Mouse (Mus musculus) MEL (cell line): ENCODE measurements around the gene Polk. TPM values are rescaled to one million over a fixed set of nuclear protein-coding genes. Genes with fewer than 3 reads are reported as not detected.

Experiments
- DNase-seq: peaks from one replicate; pipeline ENCODE4 v3.0.0; 2011; ENCODE audit warnings: low read depth, low spot score
- H3K27ac ChIP-seq: 2 replicates; pipeline ENCODE4 v1.5.1; 2012; ENCODE audit warnings: low read depth, mild to moderate bottlenecking, control low read depth, low read length, moderate library complexity; ENCODE audit not compliant: control insufficient read depth
- H3K27me3 ChIP-seq, 2 experiments: fragments of 150-350 bp in 1 of 2; sonication (generic) in 1 of 2; 2 replicates each; pipeline ENCODE4 v1.6.1; 2012; ENCODE audit warnings: low read length in 2 of 2, mild to moderate bottlenecking in 2 of 2, improper control_type of control experiment in 1 of 2, moderate library complexity in 1 of 2; ENCODE audit not compliant: insufficient read depth in 2 of 2, control insufficient read depth in 1 of 2
- H3K36me3 ChIP-seq, 2 experiments: 2 replicates each; pipeline ENCODE4 v1.6.1; 2012 to 2014; ENCODE audit warnings: low read length in 2 of 2, improper control_type of control experiment in 1 of 2, inconsistent platforms in 1 of 2, mild to moderate bottlenecking in 1 of 2; ENCODE audit not compliant: insufficient read depth in 2 of 2, control insufficient read depth in 1 of 2
- H3K4me1 ChIP-seq, 2 experiments: fragments of 150-350 bp in 1 of 2; sonication (generic) in 1 of 2; 2 replicates each; pipeline ENCODE4 v1.6.1; 2012; ENCODE audit warnings: low read length in 2 of 2, improper control_type of control experiment in 1 of 2, mild to moderate bottlenecking in 1 of 2; ENCODE audit not compliant: insufficient read depth in 2 of 2, control insufficient read depth in 1 of 2
- H3K4me3 ChIP-seq, 2 experiments: fragments of 150-350 bp in 1 of 2; sonication (generic) in 1 of 2; 2 replicates each; pipeline ENCODE4 v1.5.1; 2012; ENCODE audit warnings: low read depth in 2 of 2, low read length in 2 of 2, mild to moderate bottlenecking in 2 of 2, moderate library complexity in 2 of 2, control low read depth in 1 of 2, improper control_type of control experiment in 1 of 2; ENCODE audit not compliant: control insufficient read depth in 1 of 2, insufficient read depth in 1 of 2
- H3K79me2 ChIP-seq: 2 replicates; pipeline ENCODE4 v1.6.1; 2012; ENCODE audit warnings: mild to moderate bottlenecking, low read length, moderate library complexity; ENCODE audit not compliant: control insufficient read depth, poor library complexity, insufficient read depth
- H3K9ac ChIP-seq: 2 replicates; pipeline ENCODE4 v1.6.1; 2012; ENCODE audit warnings: low read depth, mild to moderate bottlenecking, control low read depth, low read length, moderate library complexity; ENCODE audit not compliant: control insufficient read depth, poor library complexity, severe bottlenecking
- H3K9me3 ChIP-seq: fragments of 150-350 bp; sonication (generic); replicated peaks from 2 replicates; pipeline ENCODE4 v1.6.1; 2012; ENCODE audit warnings: mild to moderate bottlenecking, low read length, improper control_type of control experiment, moderate library complexity; ENCODE audit not compliant: insufficient read depth
- CHD2 ChIP-seq: IDR thresholded peaks from 2 replicates; pipeline ENCODE4 v1.6.1; 2011; ENCODE audit warnings: low read length, improper control_type of control experiment
- CTCF ChIP-seq, 3 experiments: IDR thresholded peaks in 2 of 3; conservative IDR thresholded peaks in 1 of 3; 2 replicates each; pipeline ENCODE4 v1.5.1; 2011 to 2012; ENCODE audit warnings: low read length in 3 of 3, low read depth in 2 of 3, mild to moderate bottlenecking in 2 of 3, improper control_type of control experiment in 1 of 3, inconsistent platforms in 1 of 3, mixed read lengths in 1 of 3, moderate library complexity in 1 of 3; ENCODE audit not compliant: control insufficient read depth in 1 of 3, insufficient read depth in 1 of 3, poor library complexity in 1 of 3, severe bottlenecking in 1 of 3
- HCFC1 ChIP-seq: IDR thresholded peaks from 2 replicates; pipeline ENCODE4 v1.6.1; 2012; ENCODE audit warnings: low read depth, mild to moderate bottlenecking, inconsistent platforms, low read length, improper control_type of control experiment, moderate library complexity
- KAT2A ChIP-seq: conservative IDR thresholded peaks from 2 replicates; pipeline ENCODE4 v1.6.1; 2012; ENCODE audit warnings: low read depth, low read length, improper control_type of control experiment, inconsistent platforms
- MAX ChIP-seq: IDR thresholded peaks from 2 replicates; pipeline ENCODE4 v1.6.1; 2011; ENCODE audit warnings: low read length, improper control_type of control experiment
- MXI1 ChIP-seq: IDR thresholded peaks from 2 replicates; pipeline ENCODE4 v1.6.1; 2011; ENCODE audit warnings: mild to moderate bottlenecking, low read depth, low read length, improper control_type of control experiment
- MYB ChIP-seq: IDR thresholded peaks from 2 replicates; pipeline ENCODE4 v1.6.1; 2011; ENCODE audit warnings: mild to moderate bottlenecking, low read depth, low read length, improper control_type of control experiment
- MYC ChIP-seq: IDR thresholded peaks from 2 replicates; pipeline ENCODE4 v1.6.1; 2011; ENCODE audit warnings: low read depth, mild to moderate bottlenecking, low read length, improper control_type of control experiment, moderate library complexity
- NELFE ChIP-seq: IDR thresholded peaks from 2 replicates; pipeline ENCODE4 v1.6.1; 2011; ENCODE audit warnings: low read depth, low read length, improper control_type of control experiment
- TAL1 ChIP-seq: IDR thresholded peaks from 2 replicates; pipeline ENCODE4 v1.6.1; 2012; ENCODE audit warnings: mild to moderate bottlenecking, inconsistent platforms, low read length, moderate library complexity, mixed read lengths
- TCF12 ChIP-seq: IDR thresholded peaks from 2 replicates; pipeline ENCODE4 v1.6.1; 2014; ENCODE audit warnings: low read depth, mild to moderate bottlenecking, inconsistent platforms, low read length, improper control_type of control experiment, moderate library complexity
- USF2 ChIP-seq, 2 experiments: IDR thresholded peaks; 2 replicates each; pipeline ENCODE4 v1.6.1; 2011 to 2012; ENCODE audit warnings: improper control_type of control experiment in 2 of 2, low read length in 2 of 2, borderline replicate concordance in 1 of 2, inconsistent platforms in 1 of 2, low read depth in 1 of 2, mild to moderate bottlenecking in 1 of 2; ENCODE audit not compliant: insufficient read depth in 1 of 2
- polyA plus RNA-seq, 2 experiments: library from polyadenylated mRNA; stranded (reverse) in 1 of 2; unstranded in 1 of 2; fragments of >175 nt in 1 of 2; fragments of >200 nt in 1 of 2; gene quantifications; 2 replicates each; pipeline versions ENCODE4 v1.2.1 to v1.2.4; 2012; ENCODE audit warnings: low replicate concordance in 2 of 2, low read depth in 1 of 2; ENCODE audit not compliant: insufficient read length in 2 of 2, insufficient read depth in 1 of 2, missing spikeins in 1 of 2
- total RNA-seq: library from RNA; depleted of rRNA; stranded (reverse); fragments of 300-350 nt; gene quantifications from 2 replicates; pipeline ENCODE4 v1.2.3, GENCODE M21; 2012

Gene Polk
- total and polyA plus RNA-seq, 3 experiments, result 2.9 to 3.6 TPM; not detected in 1

GRCm38 (mm10) chr13:96478991-96479390 is 63.4 kb downstream of the Polk start:
- H3K27me3 ChIP-seq, result no peaks in the 10 kb centered on the region
- H3K27ac ChIP-seq, result no peak overlapping the region
- no peaks in the 10 kb centered on the region for H3K79me2 ChIP-seq
- no peak overlapping the region for H3K4me3 ChIP-seq
- DNase-seq, result no peak
- H3K4me1 ChIP-seq, result no peaks in the 10 kb centered on the region
- no peaks in the 10 kb centered on the region for H3K9me3 ChIP-seq
- H3K9ac ChIP-seq, result no peak overlapping the region
- H3K36me3 ChIP-seq, result no peaks in the 10 kb centered on the region
- TF ChIP-seq TCF12 (no peak), NELFE (no peak), CTCF (IDR thresholded peaks at IDR 0.05 in 2 of 3, conservative IDR thresholded peaks at IDR 0.05 in 1 of 3; ENCODE audit: control insufficient read depth in 1 of 3, insufficient read depth in 1 of 3, low read depth in 2 of 3, low read length in 3 of 3, poor library complexity in 1 of 3, severe bottlenecking in 1 of 3) (no peak), HCFC1 (no peak), TAL1 (no peak), MYB (no peak)
- TF ChIP-seq, all 39 proteins: peak for 0

- DNase-seq, result no peak
- H3K79me2 ChIP-seq, result no peaks in the 10 kb centered on the region
- H3K9me3 ChIP-seq, result no peaks in the 10 kb centered on the region
- no peak overlapping the region for H3K4me3 ChIP-seq
- TF ChIP-seq CHD2, result no peak
- TF ChIP-seq KAT2A, result no peak
- TF ChIP-seq CTCF (IDR thresholded peaks at IDR 0.05 in 2 of 3, conservative IDR thresholded peaks at IDR 0.05 in 1 of 3; ENCODE audit: control insufficient read depth in 1 of 3, insufficient read depth in 1 of 3, low read depth in 2 of 3, low read length in 3 of 3, poor library complexity in 1 of 3, severe bottlenecking in 1 of 3), result no peak
- TF ChIP-seq MXI1, result no peak
- TF ChIP-seq USF2 (IDR thresholded peaks at IDR 0.05; ENCODE audit: borderline replicate concordance in 1 of 2, insufficient read depth in 1 of 2, low read depth in 1 of 2, low read length in 2 of 2), result no peak
- no peak overlapping the region for H3K27ac ChIP-seq
- no peak overlapping the region for H3K9ac ChIP-seq
- H3K27me3 ChIP-seq, result no peaks in the 10 kb centered on the region
- no peaks in the 10 kb centered on the region for H3K36me3 ChIP-seq
- no peaks in the 10 kb centered on the region for H3K4me1 ChIP-seq
Observed at GRCm38 (mm10) chr13:96477226-96477625, 65.2 kb downstream of the Polk start.

GRCm38 (mm10) chr13:96470957-96471356 is 71.4 kb downstream of the Polk start, which contains the start of gene Ankdd1b:
TSS of gene Ankdd1b (minus strand) at chr13:96471198.
- no peak within 1 kb of the TSS for H3K4me3 ChIP-seq
- DNase-seq, result no peak
- no peaks in the 10 kb centered on the region for H3K9me3 ChIP-seq
- no peaks in the 10 kb centered on the region for H3K36me3 ChIP-seq
- no peak within 1 kb of the TSS for H3K27ac ChIP-seq
- no peaks in the 10 kb centered on the region for H3K79me2 ChIP-seq
- H3K4me1 ChIP-seq, result no peaks in the 10 kb centered on the region
- no peak for TF ChIP-seq MAX
- no peak for TF ChIP-seq NELFE
- TF ChIP-seq CTCF (IDR thresholded peaks at IDR 0.05 in 2 of 3, conservative IDR thresholded peaks at IDR 0.05 in 1 of 3; ENCODE audit: control insufficient read depth in 1 of 3, insufficient read depth in 1 of 3, low read depth in 2 of 3, low read length in 3 of 3, poor library complexity in 1 of 3, severe bottlenecking in 1 of 3), result no peak
- no peak for TF ChIP-seq KAT2A
- TF ChIP-seq MYC, result no peak
- no peaks in the 10 kb centered on the region for H3K27me3 ChIP-seq
- no peak within 1 kb of the TSS for H3K9ac ChIP-seq
